Mouse (Mus musculus) ES-E14 (cell line): Measurements from ENCODE around the gene Pigr. TPM values are rescaled to one million over a fixed set of nuclear protein-coding genes. Genes with fewer than 3 reads are reported as not detected.

Experiments
- DNase-seq: peaks from one replicate; pipeline ENCODE4 v3.0.0-alpha.2; 2013; ENCODE audit warnings: low read depth, low spot score
- H3K27ac ChIP-seq: 2 replicates; pipeline ENCODE4 v1.5.1; 2012; ENCODE audit warnings: low read depth, mild to moderate bottlenecking, low read length, moderate library complexity, mixed read lengths; ENCODE audit not compliant: poor library complexity, insufficient read depth, severe bottlenecking
- H3K36me3 ChIP-seq: 2 replicates; pipeline ENCODE4 v1.6.1; 2012; ENCODE audit warnings: mild to moderate bottlenecking, low read length, moderate library complexity, mixed read lengths; ENCODE audit not compliant: control insufficient read depth, poor library complexity, insufficient read depth, severe bottlenecking
- H3K4me1 ChIP-seq, 2 experiments: fragments of 150-350 bp in 1 of 2; sonication (generic) in 1 of 2; 2 replicates each; pipeline ENCODE4 v1.6.1; 2012; ENCODE audit warnings: low read length in 2 of 2, mild to moderate bottlenecking in 1 of 2, mixed read lengths in 1 of 2; ENCODE audit not compliant: control insufficient read depth in 2 of 2, insufficient read depth in 2 of 2, poor library complexity in 1 of 2
- H3K4me3 ChIP-seq, 2 experiments: fragments of 150-350 bp in 1 of 2; sonication (generic) in 1 of 2; 2 replicates each; pipeline ENCODE4 v1.5.1; 2012; ENCODE audit warnings: low read length in 2 of 2, low read depth in 1 of 2, mild to moderate bottlenecking in 1 of 2, mixed read lengths in 1 of 2; ENCODE audit not compliant: insufficient read depth in 1 of 2, poor library complexity in 1 of 2, severe bottlenecking in 1 of 2
- H3K9ac ChIP-seq: 2 replicates; pipeline ENCODE4 v1.6.1; 2012; ENCODE audit warnings: low read depth, mild to moderate bottlenecking, low read length, mixed read lengths; ENCODE audit not compliant: poor library complexity, insufficient read depth, severe bottlenecking
- H3K9me3 ChIP-seq: fragments of 150-350 bp; sonication (generic); 2 replicates; pipeline ENCODE4 v1.6.1; 2012; ENCODE audit warnings: low read depth, mild to moderate bottlenecking, low read length; ENCODE audit not compliant: control insufficient read depth, insufficient read depth
- CHD2 ChIP-seq: IDR thresholded peaks from 2 replicates; pipeline ENCODE4 v1.6.1; 2014; ENCODE audit warnings: mild to moderate bottlenecking, low read depth, low read length, inconsistent platforms
- HCFC1 ChIP-seq: IDR thresholded peaks from 2 replicates; pipeline ENCODE4 v1.6.1; 2012; ENCODE audit warnings: low read length, inconsistent platforms, borderline replicate concordance; ENCODE audit not compliant: insufficient read depth
- MAFK ChIP-seq: IDR thresholded peaks from 2 replicates; pipeline ENCODE4 v1.6.1; 2014; ENCODE audit warnings: mild to moderate bottlenecking, low read depth, low read length, inconsistent platforms; ENCODE audit not compliant: insufficient read depth
- ZC3H11A ChIP-seq: IDR thresholded peaks from 2 replicates; pipeline ENCODE4 v1.6.1; 2012; ENCODE audit warnings: low read depth, mild to moderate bottlenecking, inconsistent platforms, low read length, borderline replicate concordance
- ZNF384 ChIP-seq: IDR thresholded peaks from 2 replicates; pipeline ENCODE4 v1.6.1; 2012; ENCODE audit warnings: low read depth, low read length, inconsistent platforms
- in situ Hi-C, 2 experiments: fragments of 600-800 bp; cut with MboI; formaldehyde crosslinking; loops; one replicate each; pipeline ENCODE4 v1.15.1; 2025; ENCODE audit warnings: low sequenced_read_pairs in 2 of 2, inconsistent platforms in 1 of 2; ENCODE audit not compliant: unreplicated experiment in 2 of 2
- total RNA-seq: library from RNA; depleted of rRNA; stranded (reverse); fragments of 300-350 nt; gene quantifications from 2 replicates; pipeline ENCODE4 v1.2.3, GENCODE M21; 2012

Pigr gene
- total RNA-seq, 1 experiment, result 0.04 TPM

GRCm38 (mm10) chr1:130840599-130841379 is 14.3 kb downstream of the Pigr start:
- H3K4me1 ChIP-seq, result no peaks in the 10 kb centered on the region
- DNase-seq, result no peak
- in situ Hi-C loops, result no loop called here
- H3K4me3 ChIP-seq, result no peak overlapping the region
- no peak overlapping the region for H3K27ac ChIP-seq
- H3K9ac ChIP-seq, result no peak overlapping the region
- H3K36me3 ChIP-seq, result no peaks in the 10 kb centered on the region
- TF ChIP-seq CHD2 (no peak), HCFC1 (no peak), ZC3H11A (no peak), MAFK (no peak), ZNF384 (no peak)
- no peaks in the 10 kb centered on the region for H3K9me3 ChIP-seq

- no peaks in the 10 kb centered on the region for H3K9me3 ChIP-seq
- H3K4me3 ChIP-seq, result no peak overlapping the region
- no peak for DNase-seq
- no peaks in the 10 kb centered on the region for H3K36me3 ChIP-seq
- TF ChIP-seq MAFK, result no peak
- TF ChIP-seq HCFC1, result no peak
- TF ChIP-seq CHD2, result no peak
- TF ChIP-seq ZNF384, result no peak
- TF ChIP-seq ZC3H11A, result no peak
- no peak overlapping the region for H3K9ac ChIP-seq
- H3K27ac ChIP-seq, result no peak overlapping the region
- H3K4me1 ChIP-seq, result no peaks in the 10 kb centered on the region
- in situ Hi-C loops, result no loop called here
These were observed 15.1 kb downstream of the Pigr start for GRCm38 (mm10) chr1:130841621-130842020.

GRCm38 (mm10) chr1:130844516-130844915 is 18.0 kb downstream of the Pigr start:
- Histone ChIP-seq H3K27ac (no peak overlapping the region), H3K9ac (no peak overlapping the region), H3K9me3 (no peaks in the 10 kb centered on the region), H3K36me3 (no peaks in the 10 kb centered on the region), H3K4me1 (no peaks in the 10 kb centered on the region), H3K4me3 (no peak overlapping the region)
- no peak for DNase-seq
- TF ChIP-seq CHD2 (no peak), MAFK (no peak), ZC3H11A (no peak), HCFC1 (no peak), ZNF384 (no peak)
- in situ Hi-C loops, result no loop called here

- TF ChIP-seq ZNF384 (no peak), ZC3H11A (no peak), HCFC1 (no peak), CHD2 (no peak), MAFK (no peak)
- Histone ChIP-seq H3K4me1 (no peaks in the 10 kb centered on the region), H3K9me3 (no peaks in the 10 kb centered on the region), H3K4me3 (no peak overlapping the region), H3K27ac (no peak overlapping the region), H3K9ac (no peak overlapping the region), H3K36me3 (no peaks in the 10 kb centered on the region)
- in situ Hi-C loops, result no loop called here
- DNase-seq, result no peak
These were observed 23.2 kb downstream of the Pigr start for GRCm38 (mm10) chr1:130849530-130850214.
